Mouse (Mus musculus): Measurements from ENCODE around the gene Fez2. TPM values are rescaled to one million over a fixed set of nuclear protein-coding genes. Genes with fewer than 3 reads are reported as not detected.

Fez2 gene
- polyA plus RNA-seq, 1 experiment from 2014 or later = 57.5 TPM

GRCm38 (mm10) chr17:78325761-78326332 lies 92.1 kb downstream of the Fez2 start:
- no peaks in the 10 kb centered on the region; the same call in 1 of the 2 replicates for H3K4me1 ChIP-seq (ENCODE audit: control insufficient read depth, insufficient read depth, low read length)
- no peak overlapping the region for H3K4me2 ChIP-seq
- ATAC-seq (ENCODE audit: low FRiP score) (0 out of 2 replicates have a peak, but pooled peaks have one; percentile 33), DNase-seq (ENCODE audit: low spot score, missing footprints) (no peak)
- H3K9ac ChIP-seq (ENCODE audit: low read length) = no peak overlapping the region
- no peaks in the 10 kb centered on the region for H3K9me3 ChIP-seq (ENCODE audit: control insufficient read depth, low read length)
- no peaks in the 10 kb centered on the region for H3K27me3 ChIP-seq (ENCODE audit: control insufficient read depth, insufficient read depth, low read length)
- H3K36me3 ChIP-seq (ENCODE audit: control insufficient read depth, insufficient read depth, low read length) = no peaks in the 10 kb centered on the region
- WGBS = 80% methylated on average over 7 of the region's 7 CpGs
- H3K27ac ChIP-seq (ENCODE audit: low read depth, low read length) = no peak overlapping the region
- no peak overlapping the region for H3K4me3 ChIP-seq (ENCODE audit: low read depth, low read length)

GRCm38 (mm10) chr17:78322369-78323335 lies 95.3 kb downstream of the Fez2 start:
- H3K27ac ChIP-seq (ENCODE audit: low read depth, low read length) = no peak overlapping the region
- H3K9ac ChIP-seq (ENCODE audit: low read length) = no peak overlapping the region
- no peaks in the 10 kb centered on the region for H3K36me3 ChIP-seq (ENCODE audit: control insufficient read depth, insufficient read depth, low read length)
- WGBS = 55% methylated on average over 18 of the region's 18 CpGs
- H3K4me1 ChIP-seq (ENCODE audit: control insufficient read depth, insufficient read depth, low read length) = no peaks in the 10 kb centered on the region; the same call in 1 of the 2 replicates
- no peaks in the 10 kb centered on the region for H3K9me3 ChIP-seq (ENCODE audit: control insufficient read depth, low read length)
- ATAC-seq (ENCODE audit: low FRiP score) = peak; percentile 33; the same call in 1 of the 2 replicates
- H3K27me3 ChIP-seq (ENCODE audit: control insufficient read depth, insufficient read depth, low read length) = no peaks in the 10 kb centered on the region
- H3K4me2 ChIP-seq = no peak overlapping the region
- DNase-seq (ENCODE audit: low spot score, missing footprints) = peak; percentile 86
- H3K4me3 ChIP-seq (ENCODE audit: low read depth, low read length) = no peak overlapping the region

GRCm38 (mm10) chr17:78321216-78321835 lies 96.6 kb downstream of the Fez2 start:
- no peaks in the 10 kb centered on the region for H3K9me3 ChIP-seq (ENCODE audit: control insufficient read depth, low read length)
- no peaks in the 10 kb centered on the region for H3K27me3 ChIP-seq (ENCODE audit: control insufficient read depth, insufficient read depth, low read length)
- no peak overlapping the region for H3K4me2 ChIP-seq
- no peak overlapping the region for H3K4me3 ChIP-seq (ENCODE audit: low read depth, low read length)
- no peak overlapping the region for H3K9ac ChIP-seq (ENCODE audit: low read length)
- H3K36me3 ChIP-seq (ENCODE audit: control insufficient read depth, insufficient read depth, low read length) = no peaks in the 10 kb centered on the region
- no peaks in the 10 kb centered on the region; the same call in 1 of the 2 replicates for H3K4me1 ChIP-seq (ENCODE audit: control insufficient read depth, insufficient read depth, low read length)
- H3K27ac ChIP-seq (ENCODE audit: low read depth, low read length) = no peak overlapping the region
- 86% methylated on average over 11 of the region's 11 CpGs for WGBS
- DNase-seq (ENCODE audit: low spot score, missing footprints) (no peak), ATAC-seq (ENCODE audit: low FRiP score) (no peak)

Other genes with a start within 250 kb of the Fez2 start
- gene Crim1, start 217.9 kb downstream of the Fez2 start, polyA plus RNA-seq (2014; fragmentation: Nextera tagmentation; extraction: Ambion mirVana) = 4.4 and 5.1 TPM in 2 replicates
- 4.8 and 5.8 TPM in 2 replicates for gene Vit, start 89.9 kb upstream of the Fez2 start, polyA plus RNA-seq (2014; fragmentation: Nextera tagmentation; extraction: Ambion mirVana)

All from midbrain, embryonic 11.5 days (tissue).